Mouse (Mus musculus): ENCODE measurements around the gene Hip1r.

The Hip1r gene

DNA sequence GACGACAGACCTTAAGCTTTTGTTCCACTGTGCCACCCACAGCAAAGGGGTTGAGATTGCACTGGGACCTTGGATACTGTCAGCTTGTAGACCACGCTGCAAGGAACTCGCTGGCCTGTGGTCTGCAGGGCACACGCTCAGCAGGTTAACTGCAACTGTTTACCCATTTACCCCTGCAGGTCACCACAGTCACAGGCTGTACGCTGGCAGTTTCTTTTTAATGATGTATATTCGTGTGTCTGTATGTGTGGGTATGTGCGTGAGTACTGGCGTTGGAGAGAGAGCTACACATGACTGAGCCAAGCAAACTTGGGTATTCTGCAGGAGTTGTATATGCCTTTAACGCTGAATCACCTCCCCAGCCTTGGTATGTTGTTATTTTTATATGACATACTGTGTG is 45.2 kb downstream of the Hip1r start:
- no peak for DNase-seq (ENCODE audit: low spot score)

DNA sequence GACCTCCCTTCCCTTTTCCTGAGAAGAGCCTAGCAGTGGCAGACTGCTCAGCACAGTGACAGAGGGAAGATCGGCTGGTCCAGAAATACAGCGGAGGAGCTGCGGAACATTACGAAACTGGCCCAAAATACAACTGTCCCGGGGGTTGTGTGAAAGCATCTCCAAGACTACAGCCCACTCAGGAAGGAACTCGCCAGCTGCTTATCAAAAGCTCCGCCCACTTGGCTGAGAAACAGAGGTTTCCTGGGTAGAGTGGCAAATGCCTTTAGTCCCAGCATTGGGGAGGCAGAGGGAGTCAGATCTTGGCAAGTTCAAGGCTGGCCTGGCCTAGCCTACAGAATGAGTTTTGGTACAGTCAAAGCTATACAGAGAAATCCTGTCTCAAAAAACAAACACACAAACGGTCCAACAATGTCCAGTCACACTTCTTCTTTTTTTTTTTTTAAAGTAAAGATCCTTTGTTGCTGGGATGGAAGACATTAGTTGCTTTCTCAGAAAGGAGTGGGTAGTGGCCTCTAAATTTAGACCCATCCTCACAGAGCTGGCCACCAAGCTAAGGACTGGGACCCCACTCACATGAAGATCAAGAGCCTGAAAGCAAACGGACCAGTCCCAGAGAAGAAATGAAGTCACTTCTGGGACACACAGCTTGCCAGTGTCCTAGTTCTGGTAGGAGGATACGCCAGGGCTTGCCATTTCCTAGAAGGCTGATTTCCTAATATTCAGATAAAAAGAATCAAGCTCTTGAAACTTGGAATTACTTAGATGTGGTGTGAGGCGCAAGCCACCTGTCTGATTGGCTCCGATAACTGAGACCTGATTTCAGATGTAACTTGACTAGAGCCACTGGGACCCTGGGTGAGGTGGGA is 46.2 kb downstream of the Hip1r start:
- DNase-seq (ENCODE audit: low spot score) = no peak

DNA sequence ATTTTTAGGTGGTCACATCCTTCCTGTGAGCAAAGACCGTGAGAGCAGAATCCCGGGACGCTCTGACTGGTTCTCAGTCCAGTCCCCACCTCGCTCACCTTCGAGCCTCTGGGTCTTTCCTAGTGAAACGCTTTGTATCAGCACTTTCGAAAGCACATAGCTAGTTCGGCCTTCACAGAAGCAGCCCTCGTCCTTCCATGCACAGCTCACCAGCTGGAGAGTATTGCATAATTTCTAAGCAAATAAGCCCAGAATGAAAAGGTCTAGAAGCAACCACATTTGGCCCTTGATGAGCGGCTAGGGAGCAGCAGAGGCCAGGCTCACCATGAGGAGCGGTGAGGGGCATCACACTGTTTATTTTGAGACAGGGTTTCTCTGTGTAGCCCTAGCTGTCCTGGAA is 47.7 kb downstream of the Hip1r start:
- no peak for DNase-seq (ENCODE audit: low spot score)

DNA sequence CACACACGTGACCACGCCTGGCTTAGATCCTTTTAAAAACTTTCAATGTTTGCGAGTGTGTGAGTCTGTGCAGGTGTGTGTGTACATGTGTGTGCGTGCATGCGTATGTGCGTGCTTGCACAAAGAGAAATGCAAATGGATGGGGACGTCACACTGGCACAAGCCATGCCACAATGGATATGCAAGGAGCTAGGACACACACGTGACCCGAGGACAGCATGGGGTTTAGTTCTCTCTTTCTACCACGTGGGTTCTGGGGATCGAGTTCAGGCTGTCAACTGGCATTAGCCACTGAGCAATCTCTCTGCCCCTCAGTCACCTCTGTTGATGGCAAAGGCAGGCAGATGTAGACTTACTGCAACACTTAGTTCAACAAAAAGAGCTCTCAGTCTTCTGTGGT is 48.3 kb downstream of the Hip1r start:
- no peak for DNase-seq (ENCODE audit: low spot score)

DNA sequence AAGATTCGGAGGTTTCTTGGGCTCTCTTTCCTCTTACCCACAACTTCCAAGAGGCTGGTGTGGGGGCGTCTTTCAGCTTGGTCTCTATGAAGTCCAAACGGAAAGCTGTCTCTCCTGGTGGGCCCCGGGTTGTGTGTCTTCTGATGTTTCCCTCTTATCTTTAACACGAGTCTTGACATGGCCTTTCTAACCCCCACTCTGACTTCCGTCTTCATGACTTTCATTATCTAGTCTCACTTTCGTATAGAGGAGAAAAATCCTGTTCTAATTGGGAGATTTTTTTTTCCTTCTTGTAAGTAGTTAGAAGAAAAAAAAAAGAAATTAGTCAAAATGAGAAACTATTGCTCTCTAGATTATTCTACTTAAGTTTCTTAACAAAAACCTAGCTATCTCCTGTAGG is 48.9 kb downstream of the Hip1r start:
- no peak for DNase-seq (ENCODE audit: low spot score)

DNA sequence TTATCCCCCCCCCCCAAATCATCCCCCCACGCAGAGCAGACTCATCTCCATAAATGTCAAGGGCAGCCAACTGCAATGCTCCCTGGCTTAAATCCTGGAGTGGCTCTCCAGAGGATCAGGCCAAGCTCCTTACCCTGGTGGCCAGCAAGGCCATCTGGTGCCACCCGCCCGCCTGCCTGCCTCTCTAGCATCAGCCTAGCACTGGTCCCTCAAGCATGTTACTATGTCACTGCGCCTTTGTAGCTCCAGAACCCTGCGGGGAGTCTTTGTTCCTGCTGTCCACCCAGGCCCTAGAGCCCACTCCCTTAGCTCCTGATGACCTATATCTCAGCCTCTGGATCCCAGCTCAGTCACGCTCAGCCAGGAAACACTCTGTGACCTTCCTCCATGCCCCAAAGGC is 51.2 kb downstream of the Hip1r start:
- no peak for DNase-seq (ENCODE audit: low spot score)

DNA sequence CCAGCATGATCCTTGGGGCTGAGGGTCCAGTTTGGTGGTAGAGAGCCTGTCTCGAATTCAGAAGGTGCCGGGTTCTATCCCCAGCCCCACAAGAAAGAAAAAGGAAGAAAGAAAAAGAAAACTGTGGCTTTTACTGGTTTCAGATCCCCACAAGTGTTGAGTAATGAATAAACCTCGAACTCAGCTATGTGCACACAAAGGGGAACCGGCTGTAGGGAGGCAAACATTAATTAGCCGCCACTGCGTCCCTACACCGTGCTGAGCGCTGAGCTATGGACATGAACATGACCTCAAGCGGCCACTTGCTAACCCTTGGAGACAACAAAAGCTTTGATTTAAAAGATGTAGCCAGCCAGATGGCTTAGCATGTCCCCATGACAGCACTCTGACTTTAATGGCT is 51.7 kb downstream of the Hip1r start:
- DNase-seq (ENCODE audit: low spot score) = peak; percentile 54

DNA sequence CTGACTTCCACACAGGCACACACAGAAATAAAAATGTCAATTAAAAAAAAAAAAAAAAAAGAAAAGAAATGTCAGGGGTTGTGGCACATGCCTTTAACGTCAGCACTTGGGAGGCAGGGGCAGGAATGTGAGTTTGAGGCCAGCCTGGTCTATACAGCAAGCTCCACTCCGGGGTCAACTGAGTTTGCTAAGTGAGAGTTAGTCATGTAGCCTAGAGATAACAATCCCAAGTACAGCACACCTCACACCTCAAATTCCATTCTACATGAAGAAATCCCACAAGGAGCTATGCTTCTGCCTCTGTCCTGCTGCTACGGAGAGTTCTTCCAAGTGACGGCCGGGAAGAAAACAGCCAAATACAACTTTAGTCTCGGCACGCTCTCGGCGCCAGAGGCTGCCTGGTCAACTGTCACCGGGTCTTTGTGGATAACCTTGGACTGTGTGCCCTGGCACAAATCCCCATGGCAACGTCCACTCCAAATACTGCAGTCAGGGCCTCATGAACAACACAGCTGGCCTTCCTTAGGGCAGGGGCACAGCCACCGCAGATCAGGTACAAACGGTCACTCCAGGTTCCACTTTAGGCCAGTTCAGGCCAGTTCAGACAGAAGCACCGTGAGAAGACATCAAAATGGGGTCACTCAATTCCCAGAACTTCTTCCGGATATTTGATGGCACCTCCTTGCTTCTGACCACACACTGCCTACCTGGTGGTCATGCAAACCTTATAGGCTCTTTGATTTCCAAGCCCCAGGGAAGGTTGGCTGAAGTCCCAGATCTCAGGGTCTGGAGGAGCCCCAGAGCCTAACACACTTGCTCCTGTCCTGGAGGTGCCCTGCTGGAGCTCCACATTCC is 52.4 kb downstream of the Hip1r start:
- no peak for DNase-seq (ENCODE audit: low spot score)

DNA sequence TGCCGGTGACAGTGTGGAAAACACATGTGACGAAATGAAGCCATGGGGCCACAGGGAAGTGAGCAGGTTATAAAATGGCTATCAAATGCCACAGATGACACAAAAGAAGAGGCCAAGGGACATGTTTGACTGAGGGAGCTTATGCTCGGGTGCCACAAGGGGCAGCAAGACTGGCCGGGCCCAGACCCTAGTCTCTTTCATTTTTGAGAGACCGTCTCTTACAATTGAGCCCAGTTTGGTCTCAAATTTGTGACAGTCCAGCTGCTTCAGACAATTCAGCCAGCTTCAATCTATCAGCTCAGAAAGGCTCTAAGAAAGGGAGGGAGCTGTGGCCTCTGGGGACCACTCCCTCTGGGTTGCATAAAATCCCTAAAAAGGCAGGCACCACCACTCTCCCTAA is 53.1 kb downstream of the Hip1r start:
- DNase-seq (ENCODE audit: low spot score) = no peak

DNA sequence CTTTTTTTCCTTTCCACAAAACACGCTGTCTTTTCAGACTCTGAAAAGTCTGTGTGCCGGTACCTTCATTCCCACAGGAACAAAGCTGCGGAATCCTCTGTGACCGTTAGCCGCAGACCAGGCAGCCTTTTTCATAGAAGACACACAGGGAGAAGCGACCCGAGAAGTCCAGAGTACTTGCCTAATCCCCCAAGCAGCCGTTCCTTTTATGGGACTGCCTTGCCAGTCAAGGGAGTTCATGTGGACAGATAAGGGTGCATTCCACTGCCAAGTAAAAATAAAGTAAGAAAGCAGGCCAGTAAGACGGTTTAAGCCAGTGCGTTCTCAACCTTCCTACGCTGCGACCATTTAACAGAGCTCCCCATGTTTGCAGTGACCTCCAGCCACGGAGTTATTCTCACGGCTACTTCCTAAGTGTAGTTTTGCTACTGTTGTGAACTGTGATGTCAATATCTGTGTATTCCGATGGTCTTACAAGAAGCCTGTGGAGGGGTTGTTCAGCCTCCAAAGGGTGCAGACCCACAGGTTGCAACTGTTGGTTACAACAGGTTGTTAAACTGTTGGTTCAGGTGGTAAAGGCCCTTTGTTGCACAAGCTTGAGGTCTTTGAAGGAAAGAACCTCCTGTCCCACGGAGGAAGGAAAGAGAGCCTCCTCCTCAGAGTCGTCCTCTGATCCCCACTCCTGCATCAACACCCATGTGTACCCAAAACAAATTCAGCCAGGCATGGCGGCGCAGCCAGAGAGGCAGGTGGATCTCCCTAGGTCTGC is 54.5 kb downstream of the Hip1r start:
- no peak for DNase-seq (ENCODE audit: low spot score)

DNA sequence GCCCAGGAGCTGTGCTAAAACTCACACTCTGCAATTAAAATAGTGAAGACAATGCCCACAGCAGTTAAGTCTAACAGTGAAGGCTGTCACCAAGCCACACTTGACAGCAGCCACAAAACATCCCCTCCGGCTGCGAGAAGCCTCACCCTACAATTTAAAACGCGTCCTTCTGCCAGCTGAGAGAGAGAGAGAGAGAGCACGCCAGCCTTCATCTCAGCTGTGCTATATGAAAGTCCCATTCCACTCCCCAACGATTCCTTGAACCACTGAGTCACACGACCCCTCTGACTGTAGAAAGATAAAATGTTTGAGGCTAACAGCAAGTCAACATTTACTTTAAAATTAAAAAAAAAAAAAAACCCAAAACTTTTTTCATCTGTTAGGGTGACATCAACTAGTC is 55.3 kb downstream of the Hip1r start:
- DNase-seq (ENCODE audit: low spot score) = no peak

DNA sequence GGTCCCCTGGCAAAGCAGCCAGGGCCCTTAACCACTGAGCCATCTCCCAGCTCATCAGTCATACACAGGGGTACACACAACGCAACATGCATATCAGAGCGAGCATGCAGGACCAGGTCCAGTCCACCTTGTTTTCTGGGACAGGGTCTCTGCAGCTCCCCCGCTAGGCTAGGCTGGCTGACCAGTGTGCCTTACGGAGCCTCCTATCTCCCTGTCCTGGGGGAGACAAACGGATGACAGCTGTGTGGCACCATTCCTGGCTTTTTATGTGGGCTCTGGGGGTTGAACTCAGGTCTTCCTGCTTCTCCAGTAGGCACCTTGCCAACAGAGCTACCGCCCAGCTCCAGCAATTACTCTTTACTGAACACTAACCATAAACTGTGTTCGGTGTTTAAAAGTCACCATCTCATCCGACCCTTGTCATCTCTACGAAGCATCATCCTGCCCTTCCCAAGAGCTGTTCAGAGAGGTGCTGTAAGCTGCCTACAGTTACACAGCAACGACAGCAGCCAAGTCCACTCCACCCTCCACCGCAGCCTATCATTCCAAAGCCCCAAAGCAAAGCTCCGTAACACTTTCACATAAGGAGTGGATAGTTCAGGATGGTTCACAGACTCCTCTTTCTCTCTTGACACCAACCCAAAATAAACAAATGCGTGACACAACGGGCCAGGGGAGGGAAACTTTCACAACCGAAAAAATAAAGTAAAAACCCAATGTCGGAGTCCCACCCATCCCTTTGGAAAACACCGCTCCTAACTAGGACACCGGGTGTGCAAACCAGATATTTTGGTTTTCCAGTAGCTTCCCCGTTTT is 56.0 kb downstream of the Hip1r start:
- no peak for DNase-seq (ENCODE audit: low spot score)

DNA sequence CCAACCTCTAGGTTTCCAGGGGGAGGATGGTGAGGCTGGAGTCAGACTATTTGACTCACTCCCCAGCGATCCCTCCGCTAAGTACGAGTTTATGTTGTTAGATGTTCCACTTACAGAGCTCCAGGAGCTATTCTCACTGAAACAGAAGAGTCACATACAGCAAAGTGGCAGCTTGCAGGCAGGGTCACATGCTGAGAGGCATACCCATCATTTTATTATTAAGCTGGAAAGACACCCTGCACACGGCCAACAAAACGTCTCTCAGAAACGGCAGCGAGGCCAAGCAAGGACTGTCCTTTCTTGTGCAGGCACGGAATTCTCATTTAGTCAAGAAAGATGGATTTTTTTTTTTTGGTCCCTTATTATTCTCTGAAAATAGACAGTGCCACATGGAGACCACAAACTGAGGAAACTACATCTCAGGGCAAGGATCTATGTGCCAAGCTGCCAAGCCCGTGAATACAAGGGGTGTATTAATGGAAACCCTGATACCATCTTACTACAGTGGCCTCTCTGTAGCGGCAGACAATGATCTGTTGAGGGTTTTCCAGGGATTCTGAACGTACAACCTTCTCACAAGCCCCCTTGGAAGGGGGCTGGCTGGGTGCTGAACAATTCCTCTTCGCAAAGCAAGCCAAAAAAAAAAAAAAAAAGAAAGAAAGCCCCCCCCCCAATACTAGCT is 57.1 kb downstream of the Hip1r start:
- no peak for DNase-seq (ENCODE audit: low spot score)

DNA sequence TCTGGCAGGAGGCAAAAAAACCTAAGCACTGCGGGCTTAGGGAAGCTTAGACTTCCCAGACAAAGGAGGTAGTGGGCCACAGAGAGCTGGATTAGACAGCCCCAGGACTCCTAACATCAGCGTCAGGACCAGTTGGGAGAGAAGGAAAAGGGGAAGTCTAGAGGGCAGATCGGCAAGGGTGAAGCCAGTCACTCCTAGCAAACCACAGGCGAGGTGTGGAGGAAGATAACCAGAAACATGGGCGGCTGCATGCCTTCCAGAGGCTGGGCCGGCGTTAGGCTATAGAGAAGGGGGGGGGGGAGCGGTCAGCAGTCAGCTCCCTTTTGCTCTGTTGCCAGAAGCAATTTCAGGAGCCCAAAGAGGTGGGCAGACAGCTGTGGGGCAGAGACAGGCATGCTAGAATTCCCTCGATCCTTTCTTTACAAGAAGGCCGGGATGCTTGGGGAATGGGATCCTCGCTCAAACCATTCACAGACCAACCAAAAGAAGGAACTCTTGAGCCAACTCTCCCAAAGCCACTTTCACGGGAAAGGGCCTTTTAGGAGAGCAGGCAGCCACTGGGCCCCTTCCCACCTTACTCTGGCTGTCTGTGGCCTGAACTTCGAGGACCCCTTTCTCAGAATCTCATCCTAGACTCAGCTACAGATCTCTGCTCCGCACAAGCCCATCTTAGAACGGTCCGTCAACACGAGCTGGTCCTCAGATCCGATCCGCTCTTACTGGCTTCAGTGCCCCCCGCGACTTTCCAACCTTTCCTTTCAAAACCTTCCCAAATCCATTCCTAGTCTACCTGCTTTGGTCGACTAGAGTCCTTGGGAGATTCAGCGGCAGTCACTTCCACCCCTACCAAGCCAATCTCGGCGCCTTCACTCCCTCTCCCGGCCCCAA is 57.9 kb downstream of the Hip1r start:
- DNase-seq (ENCODE audit: low spot score) = peak; percentile 52

DNA sequence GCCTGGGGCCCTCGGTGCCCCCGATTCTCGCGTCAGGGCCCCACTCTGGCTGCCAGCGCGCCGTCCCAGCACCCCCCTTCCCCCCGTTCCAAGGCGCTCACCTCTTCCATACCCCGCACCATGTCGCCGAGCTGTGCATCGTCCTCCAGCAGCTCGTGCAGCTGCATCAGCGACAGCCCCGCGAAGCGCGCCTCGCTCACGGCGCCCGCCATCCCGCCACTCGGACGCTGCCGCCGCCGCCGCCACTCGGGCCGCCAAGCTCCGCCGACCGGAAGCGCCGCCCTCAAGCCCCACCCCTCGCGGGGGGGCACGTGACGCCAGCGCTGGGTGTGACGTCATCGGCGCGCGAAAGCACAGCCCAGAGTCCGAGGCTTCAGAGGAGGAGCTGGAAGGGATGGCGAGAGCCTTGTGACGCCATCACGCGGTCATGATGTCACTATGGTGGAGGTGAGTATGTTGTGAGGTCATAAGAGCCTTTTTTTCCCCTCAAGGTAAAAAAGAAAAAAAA is 58.6 kb downstream of the Hip1r start, which contains the start of gene Vps37b:
Vps37b (minus strand) TSS at position 270 of the 508 bp plus-strand sequence.
- peak; percentile 93 for DNase-seq (ENCODE audit: low spot score)

DNA sequence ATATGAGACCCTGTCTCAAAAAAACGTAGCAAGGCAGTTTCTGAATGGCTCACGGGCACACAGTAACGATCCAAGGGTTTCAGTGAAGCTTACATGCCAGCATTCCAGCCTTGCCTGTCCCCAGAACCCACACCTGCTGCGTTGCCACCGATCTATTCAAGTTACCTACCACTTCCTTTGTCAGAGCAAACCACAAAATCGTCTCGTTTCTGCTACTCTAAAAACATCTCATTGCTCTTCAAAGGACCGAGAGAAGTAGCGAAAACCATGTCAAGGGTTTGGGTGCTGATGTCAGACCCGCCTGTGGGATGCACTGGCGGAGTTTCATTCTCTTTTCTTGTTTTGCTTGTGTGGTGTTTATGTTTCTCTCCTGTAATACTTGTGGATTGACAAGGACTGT is 61.0 kb downstream of the Hip1r start:
- no peak for DNase-seq (ENCODE audit: low spot score)

DNA sequence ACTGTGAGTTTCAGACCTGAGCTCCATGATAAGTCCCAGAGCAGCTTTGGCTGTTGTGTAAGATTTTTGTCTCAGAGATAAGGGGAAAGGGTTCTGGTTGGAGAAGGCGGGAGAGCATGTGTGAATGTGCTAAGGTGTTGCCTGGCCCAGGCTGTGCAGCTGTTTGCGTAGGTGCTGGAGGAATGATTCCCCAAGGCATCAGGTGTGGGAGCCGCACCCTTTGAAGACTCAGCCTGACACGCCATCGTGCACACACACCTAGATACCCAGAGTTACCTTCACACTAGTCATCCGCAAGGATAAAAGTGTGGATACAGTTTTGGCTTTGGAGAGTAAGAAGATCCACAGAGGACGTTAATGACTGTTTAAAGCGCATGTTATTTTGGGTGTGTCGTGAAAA is 62.0 kb downstream of the Hip1r start:
- no peak for DNase-seq (ENCODE audit: low spot score)

DNA sequence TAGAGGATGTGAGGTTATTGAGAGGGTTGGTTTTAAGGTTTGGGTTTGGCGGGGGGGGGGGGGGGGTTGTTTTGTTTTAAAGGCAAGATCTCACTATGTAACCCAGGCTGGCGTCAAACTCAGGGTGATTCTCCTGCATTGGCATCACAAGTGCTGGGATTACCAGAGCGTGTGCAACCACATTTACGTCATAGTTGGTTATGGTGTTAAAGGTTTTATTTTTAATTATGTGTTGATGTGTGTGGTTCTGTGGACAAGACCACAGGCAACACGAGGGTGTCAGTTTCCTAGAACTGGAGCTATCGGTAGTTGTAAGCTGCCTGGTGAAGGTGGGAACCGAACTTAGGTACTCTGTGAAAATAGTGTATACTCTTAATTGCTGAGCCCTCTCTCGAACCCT is 62.4 kb downstream of the Hip1r start:
- DNase-seq (ENCODE audit: low spot score) = no peak

DNA sequence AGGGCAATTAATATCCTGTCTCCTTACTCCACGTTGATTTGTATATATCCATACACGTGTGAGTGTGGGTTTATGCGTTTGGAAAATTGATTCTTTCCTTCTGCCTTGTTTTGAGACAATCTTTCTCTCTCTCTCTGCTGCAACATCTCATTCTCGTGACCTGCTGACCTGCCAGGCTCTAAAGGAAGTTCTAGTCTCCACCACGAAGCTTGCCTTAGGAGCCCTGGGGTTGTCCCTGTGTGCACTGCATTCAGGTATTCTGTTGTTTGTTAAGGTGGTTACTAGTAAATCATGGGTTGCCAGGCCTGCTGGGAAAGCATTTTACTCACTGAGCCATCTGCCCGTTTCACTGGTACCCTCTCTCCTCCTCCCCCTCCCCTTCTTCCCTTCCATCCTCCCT is 62.9 kb downstream of the Hip1r start:
- DNase-seq (ENCODE audit: low spot score) = no peak

DNA sequence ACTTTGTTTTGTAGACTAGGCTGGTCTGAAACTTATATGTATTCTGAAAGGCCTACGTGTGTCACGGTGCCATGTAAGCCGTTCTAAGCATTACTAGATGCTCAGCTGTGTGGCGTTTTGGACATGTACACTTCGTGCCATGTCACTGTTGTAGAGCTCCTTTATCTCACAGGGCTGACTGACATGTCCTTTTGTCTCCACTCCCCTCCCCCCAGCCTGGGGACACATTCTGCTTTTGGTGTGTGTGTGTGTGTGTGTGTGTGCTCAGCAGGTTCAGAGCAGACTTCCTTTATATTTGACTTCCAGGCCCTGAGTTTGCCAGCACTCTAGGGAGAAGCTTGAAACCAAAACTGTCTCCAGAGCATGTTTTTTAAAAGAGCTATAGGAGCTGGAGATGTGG is 63.4 kb downstream of the Hip1r start:
- DNase-seq (ENCODE audit: low spot score) = peak; percentile 71

All from embryo, embryonic 10 days (tissue).